Mouse (Mus musculus): Measurements from ENCODE around the gene Arid2.
"Not testable (repeated sequence)": the region's sequence is repeated elsewhere in the genome, so short reads cannot be mapped to it uniquely, and the experiment has no call there.

The Arid2 gene

DNA sequence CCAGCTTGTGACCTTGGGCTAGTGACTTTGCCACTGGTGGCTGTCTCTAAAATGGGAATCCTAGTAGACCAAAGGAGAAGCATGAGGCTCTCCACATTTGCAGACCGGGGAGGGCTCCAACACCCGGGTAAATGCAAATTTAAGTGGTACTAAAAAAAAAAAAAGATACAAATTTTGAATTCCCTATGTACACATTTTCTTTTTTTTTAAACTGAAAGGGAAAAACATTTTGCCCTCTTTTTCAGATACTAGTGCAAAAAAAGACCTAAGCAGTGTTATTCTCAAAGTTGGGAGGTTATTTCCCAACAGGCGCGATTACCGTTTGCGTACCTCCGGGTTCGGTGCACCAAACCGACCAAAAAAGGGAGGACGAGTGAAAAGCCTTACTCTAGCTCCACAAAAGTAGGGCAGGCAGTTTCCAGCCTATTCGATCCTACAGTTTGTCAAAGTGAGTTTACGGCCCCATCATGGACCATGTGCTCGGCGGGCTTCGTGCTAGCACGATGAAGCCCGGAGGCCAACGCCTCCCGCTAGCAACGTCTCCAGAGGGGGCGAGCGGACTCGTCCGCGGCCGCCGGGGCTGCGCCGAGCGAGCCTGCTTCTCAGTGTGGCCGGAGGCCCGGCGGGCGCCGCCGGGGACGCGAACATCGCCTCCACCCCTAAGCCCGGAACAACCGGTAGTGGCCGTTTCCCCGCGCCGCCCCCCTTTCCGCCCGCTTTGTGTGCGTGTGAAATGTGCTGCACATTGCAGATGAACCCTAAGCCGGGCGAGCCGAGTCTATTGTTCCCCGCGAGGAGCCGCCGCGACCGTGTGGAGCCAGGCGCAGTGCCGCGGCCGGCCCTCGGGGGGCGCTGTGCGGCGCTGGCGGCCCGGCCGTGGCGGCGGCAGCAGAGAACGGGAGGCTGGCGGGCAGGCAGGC lies 1.0 kb upstream of the Arid2 start:
- peak; percentile 91 for DNase-seq (ENCODE audit: low spot score)

DNA sequence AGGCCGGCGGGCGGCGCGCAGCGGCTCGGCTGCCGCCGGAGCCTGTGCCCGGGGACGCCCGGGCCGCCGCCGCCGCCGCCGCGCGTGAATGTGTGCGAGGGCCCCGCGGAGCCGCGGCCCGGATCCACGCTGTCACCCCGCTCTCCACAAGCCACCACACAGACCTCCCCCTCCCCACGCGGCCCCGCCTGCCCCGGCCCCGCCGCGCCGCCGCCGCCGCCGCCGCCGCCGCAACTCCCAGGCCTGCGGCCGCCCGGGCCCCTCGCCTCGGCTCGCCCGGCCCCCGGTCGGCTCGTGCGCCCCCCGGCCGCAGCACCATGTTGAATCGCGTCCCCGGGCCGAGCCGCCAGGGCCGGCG lies 404 bp upstream of the Arid2 start:
- DNase-seq (ENCODE audit: low spot score) = no peak

DNA sequence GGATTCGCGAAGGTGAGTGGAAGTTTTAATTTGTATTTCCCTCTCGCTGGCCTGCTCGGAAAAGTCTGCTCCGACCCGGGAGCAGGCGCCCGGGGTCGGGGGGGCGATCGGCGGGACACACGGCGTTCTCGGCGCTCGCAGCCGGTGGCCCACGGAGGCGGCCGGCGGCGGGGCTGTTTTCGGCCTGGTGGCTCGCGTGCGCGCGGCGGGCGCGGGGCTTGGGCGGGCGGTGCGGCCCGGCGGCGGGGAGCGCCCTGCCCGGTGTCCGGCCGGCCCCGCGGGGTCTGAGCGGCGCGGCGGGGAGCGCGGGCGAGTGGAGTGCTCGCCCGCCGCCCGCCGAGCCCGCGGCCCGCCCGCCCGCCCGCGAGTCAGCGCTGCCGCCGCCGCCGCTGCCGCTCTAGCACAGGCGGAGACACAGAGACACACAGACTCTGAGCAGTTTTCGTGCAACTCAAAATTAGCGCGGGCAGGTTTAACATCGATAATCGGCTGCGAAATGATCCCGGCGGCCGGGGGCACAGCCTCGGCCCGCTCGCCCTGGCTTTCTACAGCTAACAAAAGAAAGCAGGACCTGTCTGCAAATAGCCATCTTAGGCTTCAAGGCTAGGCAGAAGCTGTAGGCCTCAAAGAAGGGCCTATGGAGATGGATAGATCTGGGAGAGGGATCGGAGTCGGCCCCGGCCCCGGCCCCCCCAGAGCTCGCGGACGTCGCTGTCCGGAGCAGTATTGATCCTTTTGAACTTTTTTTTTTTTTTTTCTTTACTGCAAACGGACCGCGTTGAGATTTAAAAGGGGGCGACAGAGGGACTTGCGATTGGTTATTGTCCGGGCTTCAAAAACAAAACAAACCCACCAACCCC lies 888 bp downstream of the Arid2 start:
- DNase-seq (ENCODE audit: low spot score) = peak; percentile 16

DNA sequence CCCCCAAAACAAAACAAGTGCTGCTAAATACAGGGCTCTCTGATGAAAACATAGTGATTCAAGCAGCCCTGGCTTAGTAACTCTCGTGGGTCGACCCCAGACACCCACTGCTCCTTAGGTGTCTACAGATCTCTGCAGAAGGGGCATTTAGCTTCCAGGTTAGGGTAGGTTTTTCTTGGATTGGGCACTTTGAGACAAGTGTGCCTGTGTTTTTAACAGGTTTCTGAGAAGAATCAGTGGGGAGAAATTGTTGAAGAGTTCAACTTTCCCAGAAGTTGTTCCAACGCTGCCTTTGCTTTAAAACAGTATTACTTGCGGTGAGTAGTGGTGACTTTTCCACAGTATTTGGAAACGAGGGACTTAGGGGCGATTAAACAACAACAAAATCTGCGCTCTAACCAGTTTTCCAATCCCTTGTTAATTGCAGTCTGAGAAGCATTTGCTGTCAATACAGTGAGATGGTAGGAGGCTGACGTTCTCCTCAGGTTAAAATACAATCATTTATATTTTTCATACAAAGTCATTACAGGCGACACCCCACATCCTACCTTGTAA lies 1.6 kb downstream of the Arid2 start:
- DNase-seq (ENCODE audit: low spot score) = no peak

DNA sequence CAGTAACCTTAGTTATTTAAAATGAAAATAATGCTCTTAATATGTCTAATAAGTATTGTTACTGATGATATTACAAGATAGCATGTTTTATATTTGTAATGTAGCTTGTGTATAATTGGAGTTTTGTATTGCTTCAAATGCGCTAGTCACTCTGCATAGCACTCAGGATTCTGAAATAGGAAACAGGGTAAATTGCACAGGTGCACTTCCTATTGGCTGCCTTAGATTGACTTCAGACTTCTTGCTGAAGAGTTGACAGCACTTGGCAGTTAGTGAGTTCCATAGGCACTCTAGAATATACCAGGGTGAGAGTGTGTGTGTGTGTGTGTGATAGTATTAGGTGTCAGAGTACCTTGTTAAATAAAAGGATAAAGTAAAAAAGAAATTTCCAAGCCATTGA lies 2.7 kb downstream of the Arid2 start:
- DNase-seq (ENCODE audit: low spot score) = no peak

DNA sequence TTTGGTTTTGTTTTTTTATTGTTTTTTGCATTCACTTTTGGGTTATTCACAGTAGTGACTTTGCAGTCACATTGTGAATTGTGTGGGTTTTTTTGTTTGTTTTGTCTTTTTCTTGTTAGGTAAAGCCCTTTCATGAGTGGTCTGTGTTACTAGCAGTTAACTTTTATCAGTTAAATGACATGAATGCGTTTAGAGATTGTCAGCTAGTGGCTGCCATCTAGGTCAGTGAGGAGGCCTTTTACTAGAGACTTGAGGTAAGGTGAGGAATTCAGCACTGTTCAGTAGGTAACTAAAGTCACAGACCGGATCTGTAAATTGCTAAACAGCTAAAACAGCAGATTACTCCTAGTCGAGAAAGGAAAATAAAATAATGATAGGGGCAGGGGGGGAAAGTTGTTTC lies 6.1 kb downstream of the Arid2 start:
- no peak for DNase-seq (ENCODE audit: low spot score)

DNA sequence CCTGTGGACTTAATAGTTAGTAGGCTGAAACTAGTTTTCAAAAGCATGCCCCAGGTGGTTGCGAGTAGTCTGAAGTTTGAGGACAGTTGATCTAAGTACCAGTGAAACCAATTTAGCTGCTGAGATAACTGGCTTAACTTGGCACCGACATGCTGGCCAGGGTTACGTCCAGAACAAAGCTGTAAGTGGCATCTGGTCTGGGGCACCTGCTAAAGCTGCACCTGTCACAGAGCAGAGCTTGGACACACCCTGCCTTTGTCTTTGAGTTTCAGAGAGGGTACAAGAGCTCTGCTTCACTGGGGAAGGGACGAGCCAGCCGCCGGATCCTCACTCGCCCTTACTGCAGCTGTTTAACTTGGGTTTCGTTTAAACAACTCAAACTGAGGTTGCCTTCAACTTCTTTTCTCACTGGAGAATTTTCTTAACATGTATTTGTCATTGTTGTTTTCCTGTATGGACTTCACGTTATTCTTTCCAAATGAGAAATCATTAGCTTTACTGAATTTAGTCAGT lies 9.8 kb downstream of the Arid2 start:
- no peak for DNase-seq (ENCODE audit: low spot score)

DNA sequence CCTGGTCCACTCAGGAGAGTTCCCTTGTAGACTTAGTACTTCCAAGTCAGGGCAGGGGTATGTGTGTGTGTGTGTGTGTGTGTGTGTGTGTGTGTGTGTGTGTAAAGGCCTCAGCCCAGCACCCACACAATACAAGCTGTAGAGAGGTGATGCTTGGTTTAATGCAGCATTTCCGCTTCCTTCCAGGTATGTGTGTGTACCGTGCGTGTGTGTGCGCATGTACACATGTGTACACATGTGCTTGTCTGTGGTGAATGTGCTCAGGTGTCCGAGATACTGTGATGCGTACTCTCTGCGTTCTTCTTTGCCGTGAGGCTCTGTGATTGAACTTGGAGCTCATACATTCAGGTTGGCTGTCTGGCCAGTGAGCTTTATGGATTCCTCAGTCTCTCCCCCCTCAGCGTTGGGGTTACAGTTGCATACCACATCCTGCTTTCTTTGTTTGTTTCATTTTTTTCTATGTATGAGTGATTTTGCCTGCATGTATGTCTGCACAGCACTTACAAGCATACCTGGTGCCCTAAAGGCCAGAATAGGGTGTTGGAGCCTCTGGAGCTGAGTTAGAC lies 10.4 kb downstream of the Arid2 start:
- DNase-seq (ENCODE audit: low spot score) = no peak

DNA sequence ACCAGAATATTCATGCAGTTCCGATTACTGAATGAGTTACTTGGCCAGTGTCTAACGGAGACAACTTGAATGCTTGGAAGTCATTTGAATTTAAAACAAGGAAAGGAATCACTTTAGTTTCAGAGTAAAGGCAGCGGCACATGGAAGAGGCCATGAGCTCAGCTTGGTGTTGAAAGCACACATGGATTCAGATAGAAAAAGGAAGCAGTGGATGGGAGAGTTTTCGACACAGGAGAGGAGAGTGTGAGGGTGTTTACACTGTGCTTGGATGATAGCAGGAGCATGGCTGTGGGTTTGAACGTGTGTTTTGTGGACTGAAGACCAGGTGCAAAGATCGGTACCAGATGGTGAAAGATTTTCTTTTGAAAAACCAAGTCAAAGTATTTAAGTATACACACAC lies 22.0 kb downstream of the Arid2 start:
- no peak for DNase-seq (ENCODE audit: low spot score)

DNA sequence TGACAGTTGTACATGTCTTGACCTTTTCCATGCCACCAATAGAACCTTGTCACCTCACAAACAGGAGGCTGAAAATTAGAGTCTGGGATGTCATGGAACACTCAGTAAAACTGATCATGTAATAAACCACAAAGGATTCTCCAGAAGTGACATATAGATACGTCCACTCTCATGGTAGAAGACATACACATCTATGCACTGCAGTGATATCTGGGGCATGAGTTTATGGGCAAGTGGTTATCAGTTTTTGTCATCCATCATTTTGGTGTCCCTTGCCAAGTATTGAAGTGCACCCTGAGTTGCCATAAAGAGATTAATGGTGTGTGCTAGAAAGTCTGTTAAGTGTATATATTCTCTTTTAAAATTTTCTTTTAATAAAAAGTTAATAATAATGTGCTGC lies 25.6 kb downstream of the Arid2 start:
- no peak for DNase-seq (ENCODE audit: low spot score)

DNA sequence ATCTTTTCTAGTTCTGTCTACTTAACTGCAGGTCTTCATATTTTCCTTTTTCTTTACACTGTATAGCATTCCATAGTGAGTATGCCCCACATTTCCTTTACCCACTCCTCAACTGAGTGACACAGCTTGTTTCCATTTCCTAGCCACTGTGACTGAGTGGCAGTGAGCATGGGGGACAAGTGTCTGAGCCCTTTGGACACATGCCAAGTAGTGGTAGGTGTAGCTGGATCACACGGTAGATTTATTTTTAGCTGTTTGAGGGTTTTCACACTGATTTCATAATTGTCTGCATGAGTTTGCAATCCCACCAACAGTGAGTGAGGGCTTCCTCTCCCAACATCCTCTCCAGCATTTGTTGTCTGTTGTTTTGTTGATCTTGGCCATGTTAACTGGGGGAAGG lies 28.3 kb downstream of the Arid2 start:
- no peak for DNase-seq (ENCODE audit: low spot score)

DNA sequence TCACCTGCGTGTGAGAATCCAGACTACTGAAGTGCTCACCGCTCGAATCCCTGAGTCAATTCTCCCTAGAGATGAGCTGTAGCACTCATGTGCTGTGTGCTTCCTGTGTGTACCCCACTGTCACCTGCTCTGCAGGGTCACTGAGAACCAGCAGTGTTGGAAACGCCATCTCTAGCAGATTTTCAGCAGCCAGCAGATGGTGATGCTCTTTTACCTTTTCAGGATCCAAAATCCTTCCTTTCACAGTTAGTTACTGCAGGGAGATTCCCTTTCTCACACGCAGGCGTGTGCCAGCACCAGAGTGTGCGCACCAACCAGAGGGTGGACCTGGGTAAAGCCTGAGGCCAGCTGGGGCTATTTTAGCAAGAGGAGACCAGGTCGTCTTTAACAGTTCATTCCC lies 32.0 kb downstream of the Arid2 start:
- DNase-seq (ENCODE audit: low spot score) = no peak

DNA sequence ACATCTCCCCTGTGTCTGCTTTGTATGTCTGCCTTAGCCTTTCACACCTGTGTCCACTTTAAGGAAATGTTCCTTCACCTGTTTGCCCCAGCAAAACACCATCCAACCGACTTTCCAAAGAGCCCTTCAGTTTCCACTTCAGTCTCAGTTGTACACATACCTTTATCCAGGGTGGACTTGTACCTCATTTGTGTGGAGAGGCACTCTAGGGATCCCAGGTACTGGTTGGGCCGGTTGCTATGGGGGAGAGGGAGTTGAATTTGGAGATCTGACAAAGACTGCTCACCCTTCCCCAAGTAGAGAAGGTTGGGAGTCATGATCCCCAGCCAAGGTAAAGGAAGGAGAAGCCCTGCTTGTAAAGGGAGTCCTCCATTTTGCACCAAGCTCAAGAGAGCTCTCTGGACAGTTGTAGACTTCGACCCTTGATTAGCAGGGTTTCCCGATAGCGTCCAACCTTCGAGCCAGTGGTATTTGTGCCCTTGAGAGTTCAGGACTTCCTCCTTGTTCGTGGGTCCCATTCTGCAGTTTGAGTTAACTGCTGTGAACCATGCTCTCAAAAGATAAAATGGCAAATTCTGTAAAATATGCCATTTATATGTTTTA lies 38.5 kb downstream of the Arid2 start:
- DNase-seq (ENCODE audit: low spot score) = no peak

DNA sequence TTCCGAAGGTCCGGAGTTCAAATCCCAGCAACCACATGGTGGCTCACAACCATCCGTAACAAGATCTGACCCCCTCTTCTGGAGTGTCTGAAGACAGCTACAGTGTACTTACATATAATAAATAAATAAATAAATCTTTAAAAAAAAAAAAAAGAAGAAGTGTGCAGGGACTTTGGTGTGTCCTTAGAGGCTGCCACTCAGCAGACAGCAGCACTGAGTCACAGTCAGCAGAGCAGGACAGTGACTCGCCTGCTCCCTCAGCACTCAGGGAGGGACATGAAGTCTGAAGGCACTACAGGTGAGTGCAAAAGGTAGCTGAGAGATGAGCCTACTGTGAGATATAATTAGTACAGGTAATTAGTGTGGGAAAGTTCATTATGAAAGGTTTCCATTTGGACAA lies 41.4 kb downstream of the Arid2 start:
- DNase-seq (ENCODE audit: low spot score) = not testable (repeated sequence)

DNA sequence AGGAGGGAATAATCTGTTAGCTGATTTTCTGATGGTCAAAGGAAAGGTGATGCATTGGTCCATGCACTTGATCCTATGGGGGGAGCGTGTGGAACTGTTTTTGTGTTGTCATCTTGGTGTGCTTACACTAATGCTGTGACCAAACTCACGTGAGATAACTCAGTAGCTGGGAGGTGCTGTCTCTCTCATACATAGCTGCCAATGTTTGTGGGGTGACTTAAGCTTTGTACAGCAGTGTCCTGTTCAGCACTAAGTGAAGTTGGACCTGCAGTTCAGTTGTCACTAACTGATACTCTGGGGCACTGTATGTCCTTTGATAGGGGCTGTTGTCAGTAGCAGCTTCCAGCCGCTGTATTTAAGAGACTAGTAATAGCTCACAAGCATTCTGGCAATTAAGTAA lies 43.2 kb downstream of the Arid2 start:
- DNase-seq (ENCODE audit: low spot score) = no peak

DNA sequence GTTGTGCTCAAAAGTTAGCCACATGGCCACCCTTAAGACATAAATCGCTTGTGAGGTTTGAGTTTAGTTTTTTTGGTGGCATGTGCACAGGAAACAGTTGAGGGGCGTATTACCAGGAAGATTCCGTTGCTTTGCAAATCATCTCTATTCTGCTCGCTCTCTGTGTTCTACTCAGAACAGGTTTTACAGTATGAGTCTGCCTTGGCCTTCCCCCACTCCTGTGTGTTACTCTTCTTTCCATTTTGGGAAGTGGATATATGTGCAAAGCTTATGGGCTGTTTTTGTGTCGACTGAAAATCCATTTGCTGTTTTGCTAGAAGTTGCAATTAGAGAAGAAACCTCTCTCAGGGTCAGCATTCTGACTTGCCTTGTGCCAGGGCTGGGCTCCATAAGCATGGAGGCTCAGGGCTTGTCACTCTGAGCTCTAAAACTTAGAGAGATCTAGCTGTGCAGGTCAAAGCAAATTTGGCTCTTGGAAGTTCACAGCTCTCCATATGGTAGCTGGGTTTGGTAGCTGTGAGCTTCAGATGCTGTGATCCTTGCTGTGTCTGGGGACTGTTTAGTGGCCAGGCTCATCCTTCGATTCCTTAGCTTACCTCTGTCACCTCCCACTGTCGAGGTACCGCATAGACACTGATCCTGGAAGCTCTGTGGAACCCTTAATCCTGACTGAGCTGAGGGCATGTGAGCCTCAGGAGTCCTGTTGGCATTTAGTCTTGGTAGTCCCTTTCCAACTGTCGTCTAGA lies 45.3 kb downstream of the Arid2 start:
- DNase-seq (ENCODE audit: low spot score) = no peak

DNA sequence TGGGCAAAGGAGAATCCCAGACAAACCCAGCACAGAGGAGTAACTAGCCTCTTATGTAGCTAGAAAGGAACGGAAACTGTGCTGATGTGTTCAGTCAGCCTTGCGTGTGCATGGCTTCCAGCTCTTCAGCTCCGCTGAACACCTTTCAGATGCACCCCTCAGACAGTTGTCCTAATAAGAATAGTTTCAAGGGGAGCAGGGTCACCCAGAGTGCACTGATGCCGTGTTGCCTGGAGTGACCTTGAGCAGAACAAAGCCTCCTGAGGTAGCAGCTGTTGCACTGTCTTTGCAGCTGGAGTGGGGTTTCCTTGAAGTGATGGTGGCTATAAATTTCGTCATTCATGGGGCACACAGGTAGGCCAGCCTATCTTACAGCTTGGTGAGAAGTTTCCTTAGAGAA lies 46.0 kb downstream of the Arid2 start:
- no peak for DNase-seq (ENCODE audit: low spot score)

DNA sequence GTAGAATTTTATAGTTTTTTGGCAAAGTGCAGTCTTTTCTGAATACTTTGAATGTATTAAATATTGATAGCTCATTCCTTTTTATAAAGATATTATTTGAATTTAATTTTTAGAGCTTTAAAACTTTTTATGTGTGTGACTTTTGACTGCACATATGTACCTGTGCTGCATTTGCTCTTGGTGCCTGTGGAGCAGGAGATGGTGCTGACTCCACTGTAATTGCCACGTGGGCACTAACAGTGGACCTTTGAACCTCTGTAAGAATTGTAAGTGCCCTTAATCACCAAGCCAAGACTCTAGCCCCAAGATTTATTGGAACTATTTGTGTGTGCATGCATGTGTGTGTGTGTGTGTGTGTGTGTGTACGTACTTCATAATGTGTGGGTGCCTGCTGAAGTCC lies 53.6 kb downstream of the Arid2 start:
- no peak for DNase-seq (ENCODE audit: low spot score)

DNA sequence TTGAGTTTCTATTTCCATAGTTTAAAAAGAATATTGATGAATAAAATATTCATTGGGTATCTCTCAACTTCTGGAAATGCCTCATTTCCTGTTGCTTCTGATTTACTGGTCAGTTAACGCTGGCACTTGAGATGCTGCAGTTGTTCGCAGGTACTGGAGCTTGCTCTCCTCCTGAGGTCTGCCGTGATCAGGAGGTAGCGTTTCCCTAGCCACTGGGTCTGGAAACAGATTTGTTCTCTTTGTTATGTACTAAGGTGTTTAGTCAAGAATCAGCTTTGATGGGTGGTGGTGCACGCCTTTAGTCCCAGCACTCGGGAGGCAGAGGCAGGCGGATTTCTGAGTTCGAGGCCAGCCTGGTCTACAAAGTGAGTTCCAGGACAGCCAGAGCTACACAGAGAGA lies 54.8 kb downstream of the Arid2 start:
- no peak for DNase-seq (ENCODE audit: low spot score)

DNA sequence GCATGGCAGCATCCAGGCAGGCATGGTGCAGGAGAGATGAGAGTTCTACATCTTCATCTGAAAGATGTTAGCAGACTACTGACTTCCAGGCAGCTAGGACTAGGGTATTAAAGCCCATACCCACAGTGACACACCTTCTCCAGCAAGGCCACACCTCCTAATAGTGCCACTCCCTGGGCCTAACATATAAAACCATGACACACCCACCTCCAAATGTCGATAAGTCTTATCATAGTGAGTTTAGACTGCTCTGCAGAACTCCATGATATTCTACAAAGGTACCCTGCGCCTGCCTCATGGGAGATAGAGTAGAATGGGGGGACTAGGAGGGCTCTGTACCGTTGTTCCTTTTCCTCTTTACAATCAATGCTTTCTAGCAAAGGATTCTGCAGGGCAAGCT lies 55.6 kb downstream of the Arid2 start:
- no peak for DNase-seq (ENCODE audit: low spot score)

DNA sequence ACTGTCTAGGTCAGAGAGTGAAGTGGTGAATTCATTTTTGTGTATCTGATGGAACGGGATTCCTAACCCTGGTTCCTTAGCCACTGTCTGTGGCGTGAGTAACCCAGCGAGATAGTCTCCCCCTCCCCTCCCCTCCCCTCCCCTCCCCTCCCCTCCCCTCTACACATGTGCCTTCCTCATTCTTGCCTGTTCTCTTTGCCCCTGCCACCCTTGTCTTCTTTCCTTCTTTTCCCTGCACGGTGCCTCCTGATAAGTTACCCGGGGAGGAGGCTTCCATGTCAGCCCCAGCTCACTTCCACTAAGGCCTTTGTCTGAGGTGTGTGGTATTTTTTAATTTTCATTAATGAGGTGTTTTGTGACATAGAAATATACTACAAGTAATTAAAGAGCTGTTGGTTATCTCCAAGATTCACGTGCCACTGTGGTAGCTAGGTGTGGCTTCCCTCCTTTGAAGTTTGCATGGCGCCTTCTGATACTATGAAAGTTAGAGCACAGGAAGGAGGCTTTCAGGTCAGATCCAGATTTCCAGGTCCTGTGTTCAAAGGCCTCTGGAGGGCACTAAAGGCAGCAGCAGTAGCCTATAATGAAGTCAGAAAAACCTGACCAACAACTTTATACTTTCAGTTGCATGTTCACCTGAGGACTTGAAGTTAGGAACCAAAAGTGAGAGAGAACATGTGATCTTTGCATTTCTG lies 57.4 kb downstream of the Arid2 start:
- DNase-seq (ENCODE audit: low spot score) = no peak

Data from ovary, adult 18-20 months (tissue).